Mouse (Mus musculus): Measurements from ENCODE around the gene Cmtm2a. TPM values are rescaled to one million over a fixed set of nuclear protein-coding genes. Genes with fewer than 3 reads are reported as not detected.

Gene Cmtm2a
- polyA plus RNA-seq, 1 experiment = not detected

DNA sequence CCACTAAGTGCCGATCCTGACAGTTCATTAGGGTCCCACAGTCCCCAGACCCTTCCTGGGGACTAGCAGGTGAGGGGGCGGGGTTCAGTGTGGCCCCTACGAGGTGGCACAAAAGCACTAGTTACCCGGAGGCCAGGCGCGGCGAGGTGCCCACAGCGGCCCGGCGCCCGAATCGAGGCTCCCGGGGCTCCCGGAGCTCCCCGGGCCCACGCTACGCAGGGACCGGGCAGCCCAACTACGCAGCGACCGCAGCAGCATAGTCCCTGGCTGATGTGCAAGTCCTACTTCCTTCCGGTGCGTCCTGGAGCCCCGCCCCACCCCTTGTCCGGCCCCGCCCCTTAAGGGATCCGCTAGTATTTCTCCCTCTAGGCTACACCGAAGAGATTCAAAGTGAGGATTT is 44.7 kb downstream of the Cmtm2a start, which contains the start of gene Tk2:
Gene Tk2, minus strand, starts transcription at position 283 of the 400 bp plus-strand sequence.
- peak within 1 kb of the TSS; percentile 96 for H3K4me3 ChIP-seq (replicated peaks)
- peaks cover 31% of the 10 kb centered on the region for H3K36me3 ChIP-seq (replicated peaks; ENCODE audit: low read length)
- H3K27me3 ChIP-seq (replicated peaks) = no peaks in the 10 kb centered on the region
- peaks cover 55% of the 10 kb centered on the region for H3K4me1 ChIP-seq
- no peaks in the 10 kb centered on the region for H3K9me3 ChIP-seq
- TF ChIP-seq FLI1 (IDR thresholded peaks at IDR 0.05; ENCODE audit: low read length) = no peak
- no peak for TF ChIP-seq GATA1 (IDR thresholded peaks at IDR 0.05; ENCODE audit: borderline replicate concordance, low read length)

- Histone ChIP-seq H3K9me3 (no peaks in the 10 kb centered on the region), H3K4me3 (replicated peaks) (peak overlapping the region; percentile 96), H3K4me1 (peaks cover 56% of the 10 kb centered on the region), H3K27me3 (replicated peaks) (no peaks in the 10 kb centered on the region), H3K36me3 (replicated peaks; ENCODE audit: low read length) (peaks cover 33% of the 10 kb centered on the region)
- TF ChIP-seq FLI1 (IDR thresholded peaks at IDR 0.05; ENCODE audit: low read length) (no peak), GATA1 (IDR thresholded peaks at IDR 0.05; ENCODE audit: borderline replicate concordance, low read length) (no peak)
Measured at GRCm38 (mm10) chr8:104247908-104248275, 45.1 kb downstream of the Cmtm2a start.

- no peaks in the 10 kb centered on the region for H3K27me3 ChIP-seq (replicated peaks)
- peaks cover 61% of the 10 kb centered on the region for H3K4me1 ChIP-seq
- H3K36me3 ChIP-seq (replicated peaks; ENCODE audit: low read length) = peaks cover 37% of the 10 kb centered on the region
- H3K9me3 ChIP-seq = no peaks in the 10 kb centered on the region
- TF ChIP-seq GATA1 (IDR thresholded peaks at IDR 0.05; ENCODE audit: borderline replicate concordance, low read length) (no peak), FLI1 (IDR thresholded peaks at IDR 0.05; ENCODE audit: low read length) (no peak)
- H3K4me3 ChIP-seq (replicated peaks) = peak overlapping the region; percentile 96
Measured at GRCm38 (mm10) chr8:104247054-104247907, 45.7 kb downstream of the Cmtm2a start.

- H3K4me3 ChIP-seq (replicated peaks) = peak overlapping the region; percentile 96
- peaks cover 57% of the 10 kb centered on the region for H3K4me1 ChIP-seq
- no peaks in the 10 kb centered on the region for H3K27me3 ChIP-seq (replicated peaks)
- no peaks in the 10 kb centered on the region for H3K9me3 ChIP-seq
- TF ChIP-seq FLI1 (IDR thresholded peaks at IDR 0.05; ENCODE audit: low read length) = no peak
- no peak for TF ChIP-seq GATA1 (IDR thresholded peaks at IDR 0.05; ENCODE audit: borderline replicate concordance, low read length)
- H3K36me3 ChIP-seq (replicated peaks; ENCODE audit: low read length) = peaks cover 44% of the 10 kb centered on the region
Measured at GRCm38 (mm10) chr8:104246621-104247020, 46.4 kb downstream of the Cmtm2a start.

DNA sequence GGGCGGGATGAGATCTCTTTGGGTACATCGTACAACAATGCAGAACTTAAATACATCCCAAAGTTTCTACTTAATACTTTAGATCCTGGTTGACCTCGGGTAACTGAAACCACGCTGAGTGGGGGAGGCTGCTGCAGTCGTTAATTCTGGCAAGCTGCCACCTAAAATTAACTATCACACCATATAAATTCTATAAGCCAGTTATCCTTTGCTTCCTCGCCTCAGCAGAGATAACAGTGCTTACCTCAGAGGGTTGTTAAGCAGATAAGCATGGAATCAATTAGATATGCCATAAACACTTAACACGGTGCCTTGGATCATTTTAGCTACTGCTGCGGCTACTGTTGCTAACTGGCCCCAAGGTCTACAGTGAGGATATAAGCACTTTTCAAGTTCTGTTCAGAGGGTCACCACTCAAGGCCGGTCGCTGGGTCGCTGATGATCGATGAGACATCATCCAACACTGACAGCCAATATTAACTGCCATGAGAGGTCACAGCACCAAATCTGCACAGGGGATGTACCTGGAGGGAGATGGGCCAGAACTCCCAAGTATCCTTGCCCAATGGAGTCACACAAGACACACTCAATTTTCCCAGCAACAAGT is 50.8 kb downstream of the Cmtm2a start:
- Histone ChIP-seq H3K27me3 (replicated peaks) (no peaks in the 10 kb centered on the region), H3K36me3 (replicated peaks; ENCODE audit: low read length) (peaks cover 89% of the 10 kb centered on the region), H3K4me1 (peaks cover 59% of the 10 kb centered on the region), H3K9me3 (no peaks in the 10 kb centered on the region), H3K4me3 (replicated peaks) (no peak overlapping the region)
- no peak for TF ChIP-seq FLI1 (IDR thresholded peaks at IDR 0.05; ENCODE audit: low read length)
- no peak for TF ChIP-seq GATA1 (IDR thresholded peaks at IDR 0.05; ENCODE audit: borderline replicate concordance, low read length)

- Histone ChIP-seq H3K27me3 (replicated peaks) (no peaks in the 10 kb centered on the region), H3K4me3 (replicated peaks) (peak overlapping the region; percentile 40), H3K9me3 (no peaks in the 10 kb centered on the region), H3K36me3 (replicated peaks; ENCODE audit: low read length) (peaks cover 100% of the 10 kb centered on the region), H3K4me1 (peaks cover 56% of the 10 kb centered on the region)
- TF ChIP-seq FLI1 (IDR thresholded peaks at IDR 0.05; ENCODE audit: low read length) (no peak), GATA1 (IDR thresholded peaks at IDR 0.05; ENCODE audit: borderline replicate concordance, low read length) (no peak)
Measured at GRCm38 (mm10) chr8:104239418-104239861, 53.5 kb downstream of the Cmtm2a start.

GRCm38 (mm10) chr8:104234573-104234972 is 58.4 kb downstream of the Cmtm2a start:
- Histone ChIP-seq H3K4me1 (peaks cover 42% of the 10 kb centered on the region), H3K4me3 (replicated peaks) (no peak overlapping the region), H3K9me3 (peaks cover 11% of the 10 kb centered on the region), H3K36me3 (replicated peaks; ENCODE audit: low read length) (peaks cover 100% of the 10 kb centered on the region), H3K27me3 (replicated peaks) (no peaks in the 10 kb centered on the region)
- no peak for TF ChIP-seq GATA1 (IDR thresholded peaks at IDR 0.05; ENCODE audit: borderline replicate concordance, low read length)
- TF ChIP-seq FLI1 (IDR thresholded peaks at IDR 0.05; ENCODE audit: low read length) = no peak

GRCm38 (mm10) chr8:104232919-104233318 is 60.1 kb downstream of the Cmtm2a start:
- H3K4me3 ChIP-seq (replicated peaks) = no peak overlapping the region
- H3K4me1 ChIP-seq = peaks cover 29% of the 10 kb centered on the region
- TF ChIP-seq GATA1 (IDR thresholded peaks at IDR 0.05; ENCODE audit: borderline replicate concordance, low read length) (no peak), FLI1 (IDR thresholded peaks at IDR 0.05; ENCODE audit: low read length) (no peak)
- peaks cover 99% of the 10 kb centered on the region for H3K36me3 ChIP-seq (replicated peaks; ENCODE audit: low read length)
- no peaks in the 10 kb centered on the region for H3K27me3 ChIP-seq (replicated peaks)
- H3K9me3 ChIP-seq = peaks cover 11% of the 10 kb centered on the region

DNA sequence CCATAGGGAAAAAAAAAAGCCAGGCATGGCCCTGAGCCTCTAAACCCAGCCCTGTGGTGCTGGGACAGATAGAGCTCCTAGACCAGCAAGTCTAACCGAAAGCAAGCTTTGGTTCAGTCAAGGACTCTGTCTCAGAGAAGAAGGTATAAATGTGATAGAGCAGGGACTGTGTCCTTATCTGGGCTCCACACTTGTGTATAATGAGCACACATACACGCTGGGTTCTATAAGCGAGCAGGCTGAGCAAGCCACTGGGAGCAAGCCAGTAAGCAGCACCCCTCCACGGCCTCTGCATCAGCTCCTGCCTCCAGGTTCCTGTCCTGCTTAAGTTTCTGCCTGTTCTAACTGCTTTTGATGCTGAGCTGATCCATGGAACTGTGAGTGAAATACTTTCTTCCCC is 60.9 kb downstream of the Cmtm2a start:
- peaks cover 99% of the 10 kb centered on the region for H3K36me3 ChIP-seq (replicated peaks; ENCODE audit: low read length)
- no peak for TF ChIP-seq FLI1 (IDR thresholded peaks at IDR 0.05; ENCODE audit: low read length)
- no peak for TF ChIP-seq GATA1 (IDR thresholded peaks at IDR 0.05; ENCODE audit: borderline replicate concordance, low read length)
- H3K4me1 ChIP-seq = peaks cover 26% of the 10 kb centered on the region
- peaks cover 11% of the 10 kb centered on the region for H3K9me3 ChIP-seq
- no peaks in the 10 kb centered on the region for H3K27me3 ChIP-seq (replicated peaks)
- no peak overlapping the region for H3K4me3 ChIP-seq (replicated peaks)

Other genes with a start within 250 kb of the Cmtm2a start
- 0.41 TPM in 2 replicates for gene Cdh5, start 191.6 kb downstream of the Cmtm2a start, polyA plus RNA-seq (2012; ENCODE audit: insufficient read depth, low replicate concordance)
- gene Bean1, start 122.7 kb downstream of the Cmtm2a start, polyA plus RNA-seq (2012; ENCODE audit: insufficient read depth, low replicate concordance) = 1.5 TPM in 1 of 2 replicates, not detected in the other
- 3.2 and 15.8 TPM in 2 replicates for gene Tk2, start 44.6 kb downstream of the Cmtm2a start, polyA plus RNA-seq (2012; ENCODE audit: insufficient read depth, low replicate concordance)
- 5.9 TPM in 1 of 2 replicates, not detected in the other for gene Cklf, start 42.3 kb downstream of the Cmtm2a start, polyA plus RNA-seq (2012; ENCODE audit: insufficient read depth, low replicate concordance)
- gene Gm45711, start 16.9 kb upstream of the Cmtm2a start, polyA plus RNA-seq (2012; ENCODE audit: insufficient read depth, low replicate concordance) = not detected in 2 replicates
- gene Cmtm1, start 17.0 kb upstream of the Cmtm2a start, polyA plus RNA-seq (2012; ENCODE audit: insufficient read depth, low replicate concordance) = not detected in 2 replicates
- not detected in 2 replicates for gene Gm11020, start 28.4 kb upstream of the Cmtm2a start, polyA plus RNA-seq (2012; ENCODE audit: insufficient read depth, low replicate concordance)
- not detected in 2 replicates for gene Cmtm2b, start 29.0 kb upstream of the Cmtm2a start, polyA plus RNA-seq (2012; ENCODE audit: insufficient read depth, low replicate concordance)
- 64.5 and 65.4 TPM in 2 replicates for gene Cmtm3, start 46.2 kb upstream of the Cmtm2a start, polyA plus RNA-seq (2012; ENCODE audit: insufficient read depth, low replicate concordance)
- gene Cmtm4, start 102.6 kb upstream of the Cmtm2a start, polyA plus RNA-seq (2012; ENCODE audit: insufficient read depth, low replicate concordance) = 0.69 and 1.2 TPM in 2 replicates
- 5.1 and 12.1 TPM in 2 replicates for gene Dync1li2, start 149.9 kb upstream of the Cmtm2a start, polyA plus RNA-seq (2012; ENCODE audit: insufficient read depth, low replicate concordance)
- gene Terb1, start 216.7 kb upstream of the Cmtm2a start, polyA plus RNA-seq (2012; ENCODE audit: insufficient read depth, low replicate concordance) = not detected in 2 replicates
- gene Nae1, start 241.5 kb upstream of the Cmtm2a start, polyA plus RNA-seq (2012; ENCODE audit: insufficient read depth, low replicate concordance) = 1.5 TPM in 1 of 2 replicates, not detected in the other
- gene Car7, start 241.5 kb upstream of the Cmtm2a start, polyA plus RNA-seq (2012; ENCODE audit: insufficient read depth, low replicate concordance) = 1.1 and 8.2 TPM in 2 replicates